ENCODE assay signal across 9 mouse cellular contexts in genomic region chr6:142514912-142515311, GRCm38 (mm10). TPM values are rescaled to one million over a fixed set of nuclear protein-coding genes. Genes with fewer than 3 reads are reported as not detected.
DNase-seq lines count a peak whose midpoint lies in the region; ATAC-seq and TF ChIP-seq lines count a peak whose summit lies in the region.
"Had no signal": no experiment of that assay in that cellular context is flagged by ENCODE, and none has a peak within 500 bp of the region (broad histone marks: within the 10 kb centered on the region; RNA-seq: fewer than 3 reads in every experiment).

No protein-coding gene starts in this region.

- TF ChIP-seq EP300 in ES-Bruce4 (IDR thresholded peaks at IDR 0.05; ENCODE audit: insufficient read depth, low read depth, low read length), result no peak

- TF ChIP-seq POLR2A in ES-Bruce4 (IDR thresholded peaks at IDR 0.05; ENCODE audit: insufficient read depth, low read length), result no peak

- DNase-seq in heart, postnatal 4 days, result peak; percentile 70
- peak; percentile 45 for DNase-seq in cerebellum, adult 8-10 months
- peak; percentile 70 to 72 for DNase-seq in frontal cortex, postnatal 25 days (ENCODE audit: low spot score in 2 of 2)
- peak; percentile 62 for DNase-seq in left cerebral cortex, postnatal 4 days
- DNase-seq in right cerebral cortex, postnatal 4 days, result peak; percentile 78
- DNase-seq in yolk sac, embryonic 10.5 days (ENCODE audit: low spot score), result no peak

- H3K4me1 ChIP-seq in heart, embryonic 12.5 days (replicated peaks), result peaks cover 4% of the 10 kb centered on the region; the same call in 1 of the 2 replicates
- H3K4me1 ChIP-seq in ES-Bruce4 (ENCODE audit: control insufficient read depth, insufficient read depth, low read length), result peaks cover 3% of the 10 kb centered on the region

- ATAC-seq in heart, embryonic 12.5 days (ENCODE audit: insufficient number of reproducible peaks, low FRiP score), result no peak
- ATAC-seq: Patski had no signal

- H3K4me2 ChIP-seq in heart, embryonic 12.5 days, result no peak overlapping the region

- no peaks in the 10 kb centered on the region for H3K36me3 ChIP-seq in heart, embryonic 12.5 days
- H3K36me3 ChIP-seq in ES-Bruce4 (ENCODE audit: control insufficient read depth, insufficient read depth, low read length, poor library complexity, severe bottlenecking), result no peaks in the 10 kb centered on the region

- intact Hi-C loops in left cerebral cortex, postnatal 4 days (cut with DNase I), result no loop called here

- H3K27me3 ChIP-seq in heart, embryonic 12.5 days (replicated peaks), result peaks cover 25% of the 10 kb centered on the region
- H3K27me3 ChIP-seq in ES-Bruce4 (ENCODE audit: control insufficient read depth, insufficient read depth, low read length, poor library complexity, severe bottlenecking), result no peaks in the 10 kb centered on the region
- H3K27me3 ChIP-seq: Patski had no signal

- H3K4me3 ChIP-seq in heart, embryonic 12.5 days, result no peak overlapping the region
- H3K4me3 ChIP-seq in ES-Bruce4 (ENCODE audit: low read depth, low read length), result no peak overlapping the region

- 1% methylated on average over 10 of the region's 10 CpGs for WGBS in heart, embryonic 12.5 days

- no peak overlapping the region for H3K27ac ChIP-seq in heart, embryonic 12.5 days (ENCODE audit: poor library complexity, severe bottlenecking)
- 0 out of 2 replicates have a peak overlapping the region, but pooled peaks have one; percentile 39 for H3K27ac ChIP-seq in ES-Bruce4 (ENCODE audit: insufficient read depth, low read length)

- H3K9me3 ChIP-seq in heart, embryonic 12.5 days (replicated peaks), result no peaks in the 10 kb centered on the region
- H3K9me3 ChIP-seq in ES-Bruce4 (replicated peaks; ENCODE audit: control insufficient read depth, insufficient read depth, low read length, poor library complexity, severe bottlenecking), result no peaks in the 10 kb centered on the region

- peak; percentile 55 for TF ChIP-seq CTCF in ES-Bruce4 (IDR thresholded peaks at IDR 0.05; ENCODE audit: low read depth, low read length)

- H3K9ac ChIP-seq in heart, embryonic 12.5 days, result no peak overlapping the region
- H3K9ac ChIP-seq in ES-Bruce4 (ENCODE audit: low read depth, poor library complexity, severe bottlenecking), result no peak overlapping the region

RNA-seq across cellular contexts. Expression of gene Ldhb, which starts 7.2 kb away (rescaled TPM):
- 1,000 to 10,000 TPM; 1,364 to 1,397 TPM for total RNA-seq in heart, postnatal 4 days (2021)
- polyA plus RNA-seq in heart, embryonic 12.5 days (2016; fragmentation: Nextera tagmentation; extraction: Ambion mirVana), result 777 and 782 TPM in 2 replicates
- 661 and 669 TPM in 2 replicates for polyA plus RNA-seq in ES-Bruce4 (2011; ENCODE audit: insufficient read depth, insufficient read length, low read depth, missing spikeins)
- 100 to 1,000 TPM; 205 to 218 TPM for total RNA-seq in left cerebral cortex, postnatal 4 days (2021)

RNA-seq across cellular contexts. Expression of gene Gys2, which starts 42.0 kb away (rescaled TPM):
- not detected for total RNA-seq in heart, postnatal 4 days (2021)
- 0.40 TPM in 1 of 2 replicates, not detected in the other for polyA plus RNA-seq in heart, embryonic 12.5 days (2016; fragmentation: Nextera tagmentation; extraction: Ambion mirVana)
- polyA plus RNA-seq in ES-Bruce4 (2011; ENCODE audit: insufficient read depth, insufficient read length, low read depth, missing spikeins), result not detected in 2 replicates
- not detected for total RNA-seq in left cerebral cortex, postnatal 4 days (2021)
- polyA plus RNA-seq: Patski had no signal

RNA-seq across cellular contexts. Expression of gene Kcnj8, which starts 56.5 kb away (rescaled TPM):
- total RNA-seq in heart, postnatal 4 days (2021), result 10 to 100 TPM; 20.7 to 21.7 TPM
- 2.5 TPM in 2 replicates for polyA plus RNA-seq in heart, embryonic 12.5 days (2016; fragmentation: Nextera tagmentation; extraction: Ambion mirVana)
- polyA plus RNA-seq in ES-Bruce4 (2011; ENCODE audit: insufficient read depth, insufficient read length, low read depth, missing spikeins), result not detected in 2 replicates
- total RNA-seq in left cerebral cortex, postnatal 4 days (2021), result 1 to 10 TPM; 4.2 to 4.4 TPM
- polyA plus RNA-seq: Patski had no signal

Comparison
In these comparisons a context has a peak if more than half of its experiments do, and no peak if none do; other contexts are left out.
1. RNA of gene Ldhb, which starts 7.2 kb away (total RNA-seq): 1,364 to 1,397 TPM in heart, postnatal 4 days; 205 to 218 TPM in left cerebral cortex, postnatal 4 days; every median in the first group is over 4 times any median in the second.
2. RNA of gene Kcnj8, which starts 56.5 kb away (total RNA-seq): 20.7 to 21.7 TPM in heart, postnatal 4 days; 4.2 to 4.4 TPM in left cerebral cortex, postnatal 4 days; every median in the first group is over 4 times any median in the second.